Mouse (Mus musculus) naive thymus-derived CD4-positive, alpha-beta T cell, adult 2 months (primary cell): ENCODE results near the gene Cntnap1.
A peak's percentile ranks its signal among the peaks of the same experiment; 100 is the strongest.

Experiments used
- DNase-seq: peaks from one replicate; pipeline ENCODE4 v3.0.0-alpha.2; 2011; ENCODE audit warnings: low read depth

The Cntnap1 gene

GRCm38 (mm10) chr11:101170811-101171610 is 688 bp downstream of the Cntnap1 start, which contains the start of gene Plekhh3:
Gene Plekhh3 (minus strand): TSS chr11:101171351.
- peak; percentile 78 for DNase-seq

- DNase-seq = peak; percentile 48
Observed at GRCm38 (mm10) chr11:101171721-101172433, 1.6 kb downstream of the Cntnap1 start.

GRCm38 (mm10) chr11:101172434-101172815 is 2.1 kb downstream of the Cntnap1 start:
- peak; percentile 36 for DNase-seq

- DNase-seq = no peak
Observed at GRCm38 (mm10) chr11:101173112-101173511, 2.8 kb downstream of the Cntnap1 start.

GRCm38 (mm10) chr11:101173631-101174388 is 3.5 kb downstream of the Cntnap1 start:
- DNase-seq = peak; percentile 91

GRCm38 (mm10) chr11:101174389-101174745 is 4.0 kb downstream of the Cntnap1 start:
- no peak for DNase-seq

- peak; percentile 45 for DNase-seq
Observed at GRCm38 (mm10) chr11:101174851-101175628, 4.7 kb downstream of the Cntnap1 start, which contains the start of gene Ccr10. Gene Ccr10 (minus strand): TSS chr11:101175443.

- no peak for DNase-seq
Observed at GRCm38 (mm10) chr11:101175636-101176116, 5.4 kb downstream of the Cntnap1 start.

- DNase-seq = peak; percentile 25
Observed at GRCm38 (mm10) chr11:101176117-101176691, 5.9 kb downstream of the Cntnap1 start.

- DNase-seq = peak; percentile 82
Observed at GRCm38 (mm10) chr11:101176933-101177773, 6.8 kb downstream of the Cntnap1 start.

GRCm38 (mm10) chr11:101178061-101179058 is 8.0 kb downstream of the Cntnap1 start:
- DNase-seq = no peak

GRCm38 (mm10) chr11:101179306-101179705 is 9.0 kb downstream of the Cntnap1 start:
- no peak for DNase-seq

GRCm38 (mm10) chr11:101180261-101180660 is 9.9 kb downstream of the Cntnap1 start:
- no peak for DNase-seq

GRCm38 (mm10) chr11:101180846-101181740 is 10.8 kb downstream of the Cntnap1 start:
- peak; percentile 50 for DNase-seq

GRCm38 (mm10) chr11:101181961-101182360 is 11.6 kb downstream of the Cntnap1 start:
- DNase-seq = no peak

GRCm38 (mm10) chr11:101182771-101183517 is 12.6 kb downstream of the Cntnap1 start:
- DNase-seq = no peak

- DNase-seq = no peak
Observed at GRCm38 (mm10) chr11:101184984-101185383, 14.7 kb downstream of the Cntnap1 start.
